Mouse (Mus musculus) lung, adult 2 months (tissue): ENCODE results near the gene Ccdc60.

Experiments used
- CTCF ChIP-seq: fragments of 200-500 bp; IDR thresholded peaks from 2 replicates; pipeline ENCODE4 v1.5.1; 2011; ENCODE audit warnings: mild to moderate bottlenecking, low read length, control low read depth; ENCODE audit not compliant: insufficient read depth
- POLR2A ChIP-seq: fragments of 200-500 bp; IDR thresholded peaks from 2 replicates; pipeline ENCODE4 v1.6.1; 2011; ENCODE audit warnings: low read depth, mild to moderate bottlenecking, control low read depth, low read length, borderline replicate concordance; ENCODE audit errors: extremely low read depth

- TF ChIP-seq CTCF, result no peak
- TF ChIP-seq POLR2A, result no peak
These were observed 23.4 kb upstream of the Ccdc60 start for GRCm38 (mm10) chr5:116312111-116312737.
